Mouse (Mus musculus) layer of hippocampus, adult 8-10 months (tissue): Measurements from ENCODE around the gene Klk12. TPM values are rescaled to one million over a fixed set of nuclear protein-coding genes. Genes with fewer than 3 reads are reported as not detected.

Experiments used
- DNase-seq, 2 experiments: peaks; one replicate each; pipeline ENCODE4 v3.0.0; 2022; ENCODE audit warnings: low spot score in 2 of 2
- total RNA-seq, 4 experiments: library from RNA; stranded (reverse); gene quantifications; 2 replicates each; pipeline ENCODE4 v1.2.4; 2022

Klk12 gene
- total RNA-seq, 4 experiments from 2014 or later: not detected

DNA sequence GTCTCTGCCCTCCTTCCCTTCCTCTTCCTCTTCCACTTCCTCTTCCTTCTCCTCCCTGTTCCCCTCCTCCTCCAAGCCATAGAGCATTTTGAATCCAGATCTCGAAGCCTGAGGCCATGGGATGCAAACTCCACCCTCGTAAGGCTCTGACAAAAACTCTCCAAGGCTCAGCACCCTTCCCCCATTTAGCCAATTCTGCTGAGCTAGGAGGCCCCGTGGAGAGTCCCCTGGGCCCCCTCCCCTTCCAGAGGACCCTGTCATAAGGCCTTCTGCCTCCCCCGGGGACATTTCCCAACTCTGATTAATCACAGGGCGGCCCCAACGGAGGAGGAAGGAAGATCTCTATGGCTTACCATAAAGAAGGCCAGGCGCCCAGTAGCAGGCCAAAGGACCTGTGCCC is 22.9 kb downstream of the Klk12 start, which contains the start of gene Klk9:
Gene Klk9, plus strand, starts transcription at position 301 of the 400 bp plus-strand sequence.
- no peak for DNase-seq

DNA sequence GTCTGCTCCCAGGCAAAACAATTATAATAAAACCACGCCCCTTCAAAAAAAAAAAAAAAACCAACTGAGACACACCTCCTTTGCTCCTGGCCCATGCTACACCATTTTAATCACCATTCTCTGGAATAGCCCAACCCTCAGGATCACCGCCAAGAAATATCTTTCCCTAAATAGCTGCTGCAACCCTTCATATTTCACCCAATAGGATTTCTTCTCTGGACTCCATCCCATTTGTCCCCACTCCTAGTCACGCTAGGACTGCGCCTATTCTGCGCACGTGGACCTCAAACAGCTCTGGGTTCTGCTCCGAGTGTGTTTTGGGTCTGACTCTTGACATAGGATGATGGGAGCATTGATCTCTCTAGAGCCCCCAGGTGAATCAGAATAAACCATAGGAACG is 27.7 kb downstream of the Klk12 start:
- no peak for DNase-seq

DNA sequence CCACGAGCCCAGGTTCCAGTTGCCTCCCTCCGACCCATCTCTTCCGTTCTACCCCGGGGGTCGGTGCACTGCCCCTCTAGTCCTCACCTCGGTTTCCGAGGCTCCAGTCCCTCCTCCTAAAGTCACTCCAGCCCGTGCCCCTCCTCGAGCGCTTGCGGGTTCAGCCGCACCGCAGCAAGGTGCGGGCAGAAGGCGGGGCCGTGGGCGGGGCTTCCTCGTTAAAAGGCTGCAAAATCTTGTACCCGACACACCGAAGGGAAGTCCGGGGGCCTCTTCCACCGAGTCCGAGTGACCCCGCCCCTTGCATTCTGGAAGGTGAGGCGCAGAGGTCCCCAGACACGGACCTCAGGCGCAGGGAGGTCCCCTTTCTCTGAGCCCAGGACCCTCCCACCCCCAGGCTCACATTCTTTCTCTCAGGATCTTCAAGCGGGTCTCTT is 28.7 kb downstream of the Klk12 start, which contains the start of gene Klk8:
Gene Klk8, plus strand, starts transcription at position 245 of the 437 bp plus-strand sequence.
- no peak for DNase-seq

GRCm38 (mm10) chr7:43797844-43798462 is 29.3 kb downstream of the Klk12 start:
- no peak for DNase-seq

DNA sequence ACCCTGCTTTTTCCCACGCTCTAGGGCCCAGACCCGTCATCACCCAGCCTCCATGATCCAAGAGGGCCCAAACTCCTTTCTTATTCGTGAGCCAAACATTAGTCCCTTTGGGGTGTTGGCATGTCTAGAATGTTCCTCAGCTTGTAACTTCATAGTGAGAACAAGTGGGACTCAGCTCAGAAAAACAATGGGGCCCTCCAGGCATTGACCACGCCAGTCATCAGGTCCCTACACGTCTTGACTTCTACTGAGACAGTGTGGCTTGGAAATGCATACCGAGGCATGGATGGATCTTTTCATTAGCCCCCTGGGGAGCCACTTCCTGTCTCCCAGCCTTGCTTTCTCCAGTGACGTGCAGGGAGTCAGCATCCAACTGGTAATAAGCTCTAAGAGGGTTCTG is 31.2 kb downstream of the Klk12 start:
- no peak for DNase-seq

- DNase-seq: no peak
Observed at GRCm38 (mm10) chr7:43810994-43811393, 42.3 kb downstream of the Klk12 start, which contains the start of gene Klk7. Klk7 (plus strand) TSS chr7:43811294.

- no peak for DNase-seq
Observed at GRCm38 (mm10) chr7:43815211-43815610, 46.5 kb downstream of the Klk12 start.

GRCm38 (mm10) chr7:43816746-43817145 is 48.0 kb downstream of the Klk12 start:
- no peak for DNase-seq

DNA sequence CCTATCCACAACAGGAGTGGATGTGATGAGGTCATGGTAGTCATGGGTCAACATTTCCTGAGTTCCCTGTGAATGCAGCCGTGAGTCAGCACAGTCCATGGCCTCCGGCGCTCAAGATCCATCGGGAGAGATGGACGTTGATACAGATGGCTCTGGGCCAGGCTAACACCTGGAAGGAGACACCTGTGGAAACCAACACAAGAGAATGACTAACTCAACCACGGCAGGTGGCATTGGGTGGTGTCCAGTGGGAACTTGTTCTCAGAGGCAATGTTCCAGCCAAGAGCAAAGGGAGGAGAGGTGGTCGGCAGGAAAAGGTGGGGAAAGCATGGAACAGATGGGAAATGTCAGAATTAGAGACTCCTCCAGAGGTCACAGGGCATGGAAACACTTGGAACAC is 52.9 kb downstream of the Klk12 start:
- DNase-seq: no peak

Other genes starting within 250 kb of the Klk12 start
- 10 to 100 TPM in 2 of 4 experiments, 1 to 10 TPM in 2; 4.2 to 16.9 (median 9.6) TPM for gene Cd33, start 224.5 kb upstream of the Klk12 start, total RNA-seq
- gene Zfp658, start 206.6 kb upstream of the Klk12 start, total RNA-seq: 1 to 10 TPM; 5.5 to 7.2 (median 6.4) TPM
- 10 to 100 TPM; 18.5 to 20.4 (median 19.2) TPM for gene Zfp719, start 189.3 kb upstream of the Klk12 start, total RNA-seq
- gene Zfp819, start 161.7 kb upstream of the Klk12 start, total RNA-seq: under 1 TPM in 2 of 4 experiments, not detected in 2; 0.14 to 0.25 TPM
- gene Ceacam18, start 134.2 kb upstream of the Klk12 start, total RNA-seq: under 1 TPM in 1 of 4 experiments, not detected in 3; 0.31 TPM
- gene Siglece, start 108.7 kb upstream of the Klk12 start, total RNA-seq: 1 to 10 TPM; 1.3 to 2.6 (median 1.5) TPM
- gene Ctu1, start 96.9 kb upstream of the Klk12 start, total RNA-seq: 10 to 100 TPM in 1 of 4 experiments, 1 to 10 TPM in 3; 7.5 to 12.3 (median 9.8) TPM
- not detected for gene Klk14, start 78.5 kb upstream of the Klk12 start, total RNA-seq
- gene Klk13, start 56.3 kb upstream of the Klk12 start, total RNA-seq: not detected
- gene Klk11, start 5.7 kb downstream of the Klk12 start, total RNA-seq: not detected
- 1 to 10 TPM in 2 of 4 experiments, under 1 TPM in 2; 0.92 to 1.5 (median 1.3) TPM for gene Klk10, start 12.1 kb downstream of the Klk12 start, total RNA-seq
- gene Klk9, start 23.0 kb downstream of the Klk12 start, total RNA-seq: under 1 TPM in 1 of 4 experiments, not detected in 3; 0.23 TPM
- 10 to 100 TPM; 18.3 to 25.9 (median 23.2) TPM for gene Klk8, start 28.7 kb downstream of the Klk12 start, total RNA-seq
- under 1 TPM; 0.20 to 0.87 (median 0.46) TPM for gene Klk7, start 42.4 kb downstream of the Klk12 start, total RNA-seq
- 10 to 100 TPM in 1 of 4 experiments, 1 to 10 TPM in 2, under 1 TPM in 1; 0.66 to 11.7 (median 4.5) TPM for gene Klk6, start 55.6 kb downstream of the Klk12 start, total RNA-seq
- not detected for gene Klk5, start 73.1 kb downstream of the Klk12 start, total RNA-seq
- not detected for gene Klk4, start 112.3 kb downstream of the Klk12 start, total RNA-seq
- gene Klk15, start 164.8 kb downstream of the Klk12 start, total RNA-seq: not detected
- gene Klk1b8, start 181.8 kb downstream of the Klk12 start, total RNA-seq: not detected
- not detected for gene Klk1b1, start 197.9 kb downstream of the Klk12 start, total RNA-seq
- not detected for gene Klk1b9, start 207.2 kb downstream of the Klk12 start, total RNA-seq
- not detected for gene Klk1b11, start 227.0 kb downstream of the Klk12 start, total RNA-seq
- gene Klk1b26, start 243.3 kb downstream of the Klk12 start, total RNA-seq: not detected